Mouse (Mus musculus) testis, postnatal 10 days (tissue): ENCODE measurements around the gene Mtch1.
"Not testable (repeated sequence)": the region's sequence is repeated elsewhere in the genome, so short reads cannot be mapped to it uniquely, and the experiment has no call there.

Experiments
- DNase-seq: peaks from one replicate; pipeline ENCODE4 v3.0.0; 2021; ENCODE audit warnings: low spot score

The Mtch1 gene

GRCm38 (mm10) chr17:29361982-29362691, 14.4 kb upstream of the Mtch1 start:
- DNase-seq, result peak; percentile 49

DNA sequence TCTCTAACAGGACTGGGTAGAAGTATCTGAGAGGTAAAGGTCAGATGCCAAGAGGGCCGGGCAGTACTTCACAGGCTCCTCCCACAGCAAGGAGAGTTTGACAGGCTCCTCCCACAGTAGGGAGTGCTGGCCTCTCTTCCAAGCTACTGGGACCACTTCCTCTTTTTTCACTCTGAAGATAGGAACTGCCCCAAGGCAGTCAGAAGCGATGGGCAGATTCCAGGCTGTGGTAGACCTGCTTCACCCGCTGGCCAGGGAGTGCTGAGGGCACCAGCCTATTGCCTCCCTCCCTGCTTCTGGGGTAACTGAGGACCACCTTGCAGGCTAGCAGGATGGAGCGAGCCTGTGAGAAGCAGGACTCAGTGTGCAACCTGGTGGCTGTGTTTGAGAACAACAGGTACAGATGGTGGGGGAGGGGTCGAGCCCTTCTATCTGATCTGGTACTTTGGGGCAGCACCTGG, 13.1 kb upstream of the Mtch1 start, which contains the start of gene Fgd2:
TSS of gene Fgd2 (plus strand) at position 154 of the 461 bp plus-strand sequence.
- DNase-seq, result peak; percentile 46

- DNase-seq, result peak; percentile 36
Measured at GRCm38 (mm10) chr17:29358928-29359327, 11.2 kb upstream of the Mtch1 start.

DNA sequence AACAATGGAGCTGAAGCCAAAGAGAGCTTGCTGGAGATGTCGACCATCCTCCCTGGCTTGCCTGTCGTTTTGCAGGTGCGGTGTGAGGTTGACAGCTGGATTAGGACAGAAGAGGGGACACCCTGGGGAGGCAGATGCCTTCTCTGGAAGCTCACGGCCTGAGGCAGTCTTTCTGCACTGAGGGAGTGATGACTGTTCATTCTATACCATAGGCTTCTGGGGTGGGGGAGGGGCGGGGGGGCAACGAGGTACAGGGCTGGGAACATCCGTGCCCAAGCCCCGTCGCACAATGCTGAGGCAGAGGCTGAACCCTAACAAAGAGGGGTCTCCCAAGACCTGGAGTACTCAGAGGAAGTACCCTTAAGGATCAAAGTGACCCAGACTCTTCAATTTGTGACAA, 9.1 kb upstream of the Mtch1 start:
- DNase-seq, result no peak

- DNase-seq, result peak; percentile 85
Measured at GRCm38 (mm10) chr17:29356479-29356856, 8.7 kb upstream of the Mtch1 start.

DNA sequence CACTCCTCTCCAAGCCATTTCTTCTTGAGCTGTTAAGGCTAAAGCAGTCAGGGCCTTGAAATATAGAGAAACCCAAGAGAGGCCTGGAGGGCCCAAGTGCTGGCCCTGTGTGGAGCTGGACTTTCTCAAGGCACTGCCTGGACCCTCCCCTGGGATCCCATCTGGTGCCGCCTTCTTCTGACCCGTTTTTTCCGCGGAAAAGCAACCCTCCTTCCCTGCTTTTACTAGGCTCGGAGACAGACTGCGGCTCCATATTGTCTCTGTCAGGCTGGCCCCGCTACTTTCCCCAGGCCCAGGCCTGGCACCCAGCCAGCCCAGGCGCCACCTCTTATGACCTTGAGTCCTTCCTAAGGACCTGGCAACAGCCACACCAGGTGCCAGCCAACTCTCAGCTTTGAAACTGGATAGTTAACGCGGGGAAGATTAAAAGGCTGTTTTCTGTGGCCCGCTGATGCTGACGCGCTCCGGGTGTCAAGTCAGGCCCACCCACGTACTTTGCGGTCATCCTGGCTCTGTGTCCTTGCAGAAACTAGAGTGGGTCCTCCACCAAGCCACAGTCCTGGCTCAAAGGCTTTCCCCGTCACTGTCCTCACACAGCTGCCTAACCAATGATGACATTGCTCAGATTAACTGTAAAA, 8.2 kb upstream of the Mtch1 start:
- DNase-seq, result peak; percentile 90

DNA sequence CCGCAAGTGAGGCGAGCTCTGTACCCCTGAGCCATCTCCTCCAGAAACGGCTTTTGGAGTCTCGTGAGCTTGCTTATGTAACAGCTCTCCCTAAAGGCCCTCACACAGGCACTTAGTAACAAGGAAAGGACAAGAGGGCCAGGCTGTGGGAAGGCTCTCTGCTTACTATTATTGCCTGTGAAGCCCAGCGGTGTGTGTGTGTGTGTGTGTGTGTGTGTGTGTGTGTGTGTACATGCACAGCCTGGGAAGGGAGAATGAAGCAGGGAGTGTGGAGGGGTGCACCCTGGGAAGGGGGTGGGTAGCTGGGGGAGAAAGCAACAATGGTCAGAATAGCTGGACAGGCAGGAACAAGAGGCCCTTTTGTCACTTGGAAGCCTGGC, 7.7 kb upstream of the Mtch1 start:
- peak; percentile 70 for DNase-seq

DNA sequence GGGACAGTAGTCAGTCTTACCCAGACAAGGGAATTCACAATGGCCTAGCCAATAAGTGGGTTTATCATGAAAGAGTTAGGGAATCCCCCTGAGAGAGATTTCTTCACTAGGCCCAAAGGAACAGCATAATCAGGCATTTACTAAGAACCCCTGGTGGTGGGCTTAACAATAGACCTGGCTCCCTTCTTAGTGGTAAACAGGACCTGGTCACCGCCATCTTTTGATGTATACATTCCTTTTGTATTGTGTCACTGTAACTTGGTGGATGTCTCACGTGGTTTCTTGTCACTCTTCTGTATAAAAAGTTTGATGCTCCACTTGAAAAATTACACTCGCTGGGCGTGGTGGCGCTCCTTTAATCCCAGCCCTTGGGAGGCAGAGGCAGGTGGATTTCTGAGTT, 3.3 kb upstream of the Mtch1 start:
- not testable (repeated sequence) for DNase-seq

DNA sequence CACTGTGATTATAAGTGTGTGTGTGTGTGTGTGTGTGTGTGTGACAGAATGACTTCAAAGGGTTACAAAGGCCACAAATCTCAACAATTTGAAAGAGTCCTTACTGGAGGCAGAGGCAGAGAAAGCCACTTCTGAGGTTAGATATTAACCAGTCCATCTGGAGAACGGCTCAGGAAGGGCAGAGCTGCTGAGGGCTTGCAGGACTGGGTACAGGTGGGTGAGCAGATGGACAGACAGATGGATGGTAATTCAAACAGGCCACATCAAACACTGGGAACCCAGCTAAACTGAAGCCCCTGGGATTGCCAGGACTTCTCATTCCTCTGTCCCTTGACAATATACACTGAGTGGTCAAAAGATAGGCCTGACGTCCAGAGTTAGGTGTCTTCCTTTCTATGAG, 1.3 kb upstream of the Mtch1 start:
- no peak for DNase-seq

GRCm38 (mm10) chr17:29347126-29347644, 549 bp downstream of the Mtch1 start:
- DNase-seq, result peak; percentile 71

DNA sequence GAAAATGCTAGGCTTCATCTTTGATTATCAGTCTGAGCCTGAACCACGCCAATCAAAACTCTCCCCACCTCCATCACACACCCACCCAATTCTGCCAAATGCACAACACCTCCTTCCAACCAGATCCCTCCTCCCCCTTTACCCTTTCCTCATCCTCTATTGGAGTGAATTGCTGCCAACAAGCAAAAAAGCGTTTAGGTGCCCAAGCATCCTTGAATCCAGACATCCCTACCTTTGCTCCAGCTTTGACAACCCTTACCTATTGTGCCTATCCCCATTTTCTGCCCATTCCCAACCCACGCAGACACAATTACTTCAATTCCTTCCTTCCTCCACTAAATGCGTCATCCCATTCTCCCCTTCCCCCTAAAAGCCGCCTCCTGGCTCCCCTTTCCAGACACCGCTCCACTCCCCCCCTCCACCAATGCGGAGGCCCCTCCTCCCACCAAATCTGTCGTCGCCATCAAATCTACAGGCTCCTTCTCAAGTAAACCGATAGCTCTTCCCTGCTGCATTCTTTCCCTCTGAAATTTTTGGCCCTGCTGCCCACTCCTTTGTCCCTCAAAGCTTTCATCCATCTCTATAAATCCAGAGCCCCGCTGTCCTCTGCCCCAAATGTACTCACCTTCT, 1.1 kb downstream of the Mtch1 start:
- DNase-seq, result no peak

- no peak for DNase-seq
Measured at GRCm38 (mm10) chr17:29345272-29345671, 2.5 kb downstream of the Mtch1 start.

GRCm38 (mm10) chr17:29343241-29343640, 4.5 kb downstream of the Mtch1 start:
- no peak for DNase-seq

DNA sequence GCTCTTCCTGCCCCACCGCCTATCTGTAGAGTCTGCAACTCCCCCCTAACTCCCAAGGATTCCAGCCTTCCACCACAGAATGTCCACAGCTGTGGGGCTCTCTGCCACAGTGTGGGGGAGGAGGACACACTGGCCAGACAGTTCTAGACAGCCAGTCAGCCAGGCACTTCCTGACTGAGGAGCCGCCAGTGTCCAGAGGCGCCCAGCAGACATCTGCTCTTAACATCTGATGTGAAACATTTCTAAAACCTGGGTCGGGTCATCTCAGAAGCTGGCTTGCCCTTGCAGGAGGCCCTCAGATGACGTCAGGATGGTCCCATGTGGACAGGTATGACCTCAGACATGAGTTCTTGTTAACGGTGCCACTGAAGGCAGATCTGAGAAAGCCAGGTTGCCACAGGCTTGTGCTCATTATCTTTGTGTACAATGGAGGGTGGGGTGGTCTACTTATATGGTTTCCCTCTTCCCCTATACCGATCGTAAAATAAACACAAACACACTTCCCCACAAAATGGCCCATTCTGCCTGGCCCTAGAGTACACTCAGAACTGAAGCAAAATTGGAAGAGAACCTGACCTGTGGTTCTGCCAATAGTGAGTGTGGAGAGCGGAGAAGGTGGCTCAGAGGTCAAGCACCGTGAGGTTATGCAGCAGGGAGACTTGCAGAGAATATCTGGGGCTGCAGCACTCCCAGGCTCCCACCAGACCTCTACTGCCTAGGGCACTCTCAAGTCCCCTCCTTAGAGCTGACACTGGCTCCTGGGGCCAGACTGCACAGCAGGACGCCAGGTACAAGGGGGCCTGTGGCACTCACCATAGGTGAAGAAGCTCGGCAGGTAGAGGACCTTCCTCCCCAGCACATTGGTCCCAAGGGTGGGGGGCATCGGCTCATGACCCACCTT, 5.5 kb downstream of the Mtch1 start:
- DNase-seq, result peak; percentile 80

- DNase-seq, result no peak
Measured at GRCm38 (mm10) chr17:29341591-29342003, 6.1 kb downstream of the Mtch1 start.

- no peak for DNase-seq
Measured at GRCm38 (mm10) chr17:29340406-29341261, 7.1 kb downstream of the Mtch1 start.

- no peak for DNase-seq
Measured at GRCm38 (mm10) chr17:29339170-29339768, 8.5 kb downstream of the Mtch1 start.

GRCm38 (mm10) chr17:29337979-29338823, 9.5 kb downstream of the Mtch1 start:
- no peak for DNase-seq

GRCm38 (mm10) chr17:29336266-29336990, 11.3 kb downstream of the Mtch1 start:
- no peak for DNase-seq
